Mouse (Mus musculus) heart, embryonic 10.5 days (tissue): Measurements from ENCODE around the gene Cog8. TPM values are rescaled to one million over a fixed set of nuclear protein-coding genes. Genes with fewer than 3 reads are reported as not detected.

Experiments used
- microRNA-seq: library from miRNA; unstranded; fragments of <30 nt; microRNA quantifications from one replicate; pipeline ENCODE4, GENCODE M21; 2017
- polyA plus RNA-seq: library from polyadenylated mRNA; unstranded; fragments of >200 nt; fragmentation: Nextera tagmentation; extraction: Ambion mirVana; gene quantifications from 2 replicates; pipeline ENCODE4 v1.2.1, GENCODE M21; 2016

The Cog8 gene
- polyA plus RNA-seq, 1 experiment from 2014 or later, result 40.3 TPM

Small RNA genes lying within 50 kb of the gene (microRNA-seq; reads per million reads assigned to microRNA genes)
- gene Mir7075, result not detected

Other genes with a start within 250 kb of the Cog8 start
- gene Has3, start 186.4 kb downstream of the Cog8 start, polyA plus RNA-seq, result 0.25 TPM in 1 of 2 replicates, not detected in the other
- gene Utp4, start 163.1 kb downstream of the Cog8 start, polyA plus RNA-seq, result 61.5 and 79.9 TPM in 2 replicates
- gene Sntb2, start 120.9 kb downstream of the Cog8 start, polyA plus RNA-seq, result 8.7 and 9.8 TPM in 2 replicates
- 52.3 and 52.8 TPM in 2 replicates for gene Vps4a, start 25.5 kb downstream of the Cog8 start, polyA plus RNA-seq
- 52.5 and 53.1 TPM in 2 replicates for gene Pdf, start 8.1 kb downstream of the Cog8 start, polyA plus RNA-seq
- gene Nip7, start 188 bp upstream of the Cog8 start, polyA plus RNA-seq, result 77.8 and 100 TPM in 2 replicates
- gene Tmed6, start 9.0 kb upstream of the Cog8 start, polyA plus RNA-seq, result 1.7 TPM in 1 of 2 replicates, not detected in the other
- 9.9 and 13.0 TPM in 2 replicates for gene Terf2, start 39.9 kb upstream of the Cog8 start, polyA plus RNA-seq
- 92.3 and 109 TPM in 2 replicates for gene Cyb5b, start 94.0 kb upstream of the Cog8 start, polyA plus RNA-seq
- gene Nfat5, start 236.8 kb upstream of the Cog8 start, polyA plus RNA-seq, result 9.6 and 11.2 TPM in 2 replicates